Mouse (Mus musculus) neural tube, embryonic 15.5 days (tissue): ENCODE measurements around the gene Trmt5. TPM values are rescaled to one million over a fixed set of nuclear protein-coding genes. Genes with fewer than 3 reads are reported as not detected.
A peak's percentile ranks its signal among the peaks of the same experiment; 100 is the strongest.

Source experiments
- ATAC-seq: fragments of 200-750 bp; cut with Nextera tagmentation; 2 replicates; pipeline ENCODE4 v1.8.0; 2017; ENCODE audit warnings: mild to moderate bottlenecking, moderate TSS enrichment, moderate library complexity; ENCODE audit not compliant: low FRiP score
- H3K27ac ChIP-seq: fragments of 300-500 bp; sonication (generic); replicated peaks from 2 replicates; pipeline ENCODE4 v1.5.1; 2015; ENCODE audit warnings: mild to moderate bottlenecking, inconsistent platforms
- H3K27me3 ChIP-seq: fragments of 300-500 bp; sonication (generic); replicated peaks from 2 replicates; pipeline ENCODE4 v1.6.1; 2015; ENCODE audit warnings: inconsistent platforms
- H3K36me3 ChIP-seq: fragments of 300-500 bp; sonication (generic); 2 replicates; pipeline ENCODE4 v1.6.1; 2015; ENCODE audit warnings: inconsistent platforms
- H3K4me1 ChIP-seq: fragments of 300-500 bp; sonication (generic); 2 replicates; pipeline ENCODE4 v1.6.1; 2015; ENCODE audit warnings: inconsistent platforms
- H3K4me2 ChIP-seq: fragments of 300-500 bp; sonication (generic); 2 replicates; pipeline ENCODE4 v1.6.1; 2015; ENCODE audit warnings: inconsistent platforms, mild to moderate bottlenecking, moderate library complexity
- H3K4me3 ChIP-seq: fragments of 300-500 bp; sonication (generic); replicated peaks from 2 replicates; pipeline ENCODE4 v1.5.1; 2015; ENCODE audit warnings: mild to moderate bottlenecking, inconsistent platforms
- H3K9ac ChIP-seq: fragments of 300-500 bp; sonication (generic); replicated peaks from 2 replicates; pipeline ENCODE4 v1.6.1; 2015; ENCODE audit warnings: mild to moderate bottlenecking, inconsistent platforms
- H3K9me3 ChIP-seq: fragments of 300-500 bp; sonication (generic); replicated peaks from 2 replicates; pipeline ENCODE4 v1.6.1; 2016; ENCODE audit warnings: inconsistent platforms
- WGBS: fragments of 180-500 bp; shearing (Covaris S2); methylation state at CpG from one replicate; pipeline ENCODE4 v1.1.7; 2015; ENCODE audit warnings: mixed read lengths; 5-methylcytosine and 5-hydroxymethylcytosine counted together
- polyA plus RNA-seq: library from polyadenylated mRNA; unstranded; fragments of >200 nt; fragmentation: Nextera tagmentation; extraction: Ambion mirVana; gene quantifications from 2 replicates; pipeline ENCODE4 v1.2.1, GENCODE M21; 2015

The Trmt5 gene
- polyA plus RNA-seq, 1 experiment from 2014 or later: 15.3 TPM

GRCm38 (mm10) chr12:73308711-73309110, 22.2 kb upstream of the Trmt5 start:
- Histone ChIP-seq H3K27ac (no peak overlapping the region), H3K27me3 (no peaks in the 10 kb centered on the region), H3K9ac (no peak overlapping the region), H3K36me3 (peaks cover 7% of the 10 kb centered on the region), H3K9me3 (no peaks in the 10 kb centered on the region), H3K4me3 (no peak overlapping the region), H3K4me1 (no peaks in the 10 kb centered on the region), H3K4me2 (no peak overlapping the region)
- no peak for ATAC-seq
- WGBS: 94% methylated on average over 2 of the region's 2 CpGs

- no peaks in the 10 kb centered on the region for H3K9me3 ChIP-seq
- peaks cover 7% of the 10 kb centered on the region for H3K36me3 ChIP-seq
- no peak for ATAC-seq
- H3K4me1 ChIP-seq: no peaks in the 10 kb centered on the region
- H3K27ac ChIP-seq: no peak overlapping the region
- H3K9ac ChIP-seq: no peak overlapping the region
- no peak overlapping the region for H3K4me2 ChIP-seq
- H3K4me3 ChIP-seq: no peak overlapping the region
- H3K27me3 ChIP-seq: no peaks in the 10 kb centered on the region
- WGBS: 92% methylated on average over 4 of the region's 4 CpGs
Measured at GRCm38 (mm10) chr12:73307750-73308149, 21.2 kb upstream of the Trmt5 start.

- peaks cover 15% of the 10 kb centered on the region for H3K36me3 ChIP-seq
- H3K4me3 ChIP-seq: no peak overlapping the region
- no peaks in the 10 kb centered on the region for H3K27me3 ChIP-seq
- H3K4me1 ChIP-seq: no peaks in the 10 kb centered on the region
- H3K9me3 ChIP-seq: no peaks in the 10 kb centered on the region
- H3K9ac ChIP-seq: no peak overlapping the region
- no peak overlapping the region for H3K27ac ChIP-seq
- WGBS: 88% methylated on average over 4 of the region's 4 CpGs
- ATAC-seq: no peak
- H3K4me2 ChIP-seq: no peak overlapping the region
Measured at GRCm38 (mm10) chr12:73304636-73305035, 18.1 kb upstream of the Trmt5 start.

- H3K4me1 ChIP-seq: no peaks in the 10 kb centered on the region
- H3K9me3 ChIP-seq: no peaks in the 10 kb centered on the region
- no peak overlapping the region for H3K9ac ChIP-seq
- H3K27ac ChIP-seq: no peak overlapping the region
- peaks cover 15% of the 10 kb centered on the region for H3K36me3 ChIP-seq
- no peak for ATAC-seq
- H3K27me3 ChIP-seq: no peaks in the 10 kb centered on the region
- H3K4me2 ChIP-seq: no peak overlapping the region
- 97% methylated on average over 2 of the region's 2 CpGs for WGBS
- no peak overlapping the region for H3K4me3 ChIP-seq
Measured at GRCm38 (mm10) chr12:73300531-73300930, 14.0 kb upstream of the Trmt5 start.

GRCm38 (mm10) chr12:73298621-73299020, 12.1 kb upstream of the Trmt5 start:
- no peak overlapping the region for H3K9ac ChIP-seq
- H3K4me3 ChIP-seq: no peak overlapping the region
- H3K36me3 ChIP-seq: peaks cover 24% of the 10 kb centered on the region
- no peak for ATAC-seq
- WGBS: 91% methylated on average over 5 of the region's 5 CpGs
- no peak overlapping the region for H3K27ac ChIP-seq
- H3K4me2 ChIP-seq: no peak overlapping the region
- H3K9me3 ChIP-seq: no peaks in the 10 kb centered on the region
- no peaks in the 10 kb centered on the region for H3K27me3 ChIP-seq
- H3K4me1 ChIP-seq: no peaks in the 10 kb centered on the region

- no peak overlapping the region for H3K27ac ChIP-seq
- no peaks in the 10 kb centered on the region for H3K27me3 ChIP-seq
- no peak overlapping the region for H3K4me2 ChIP-seq
- no peaks in the 10 kb centered on the region for H3K9me3 ChIP-seq
- H3K36me3 ChIP-seq: peaks cover 26% of the 10 kb centered on the region
- WGBS: 76% methylated on average over 11 of the region's 11 CpGs
- no peak for ATAC-seq
- H3K9ac ChIP-seq: no peak overlapping the region
- no peak overlapping the region for H3K4me3 ChIP-seq
- no peaks in the 10 kb centered on the region for H3K4me1 ChIP-seq
Measured at GRCm38 (mm10) chr12:73295505-73296140, 9.1 kb upstream of the Trmt5 start.

GRCm38 (mm10) chr12:73294884-73295283, 8.4 kb upstream of the Trmt5 start:
- ATAC-seq: no peak
- Histone ChIP-seq H3K9ac (no peak overlapping the region), H3K27me3 (no peaks in the 10 kb centered on the region), H3K4me2 (no peak overlapping the region), H3K4me3 (no peak overlapping the region), H3K4me1 (no peaks in the 10 kb centered on the region), H3K36me3 (peaks cover 23% of the 10 kb centered on the region), H3K27ac (no peak overlapping the region), H3K9me3 (no peaks in the 10 kb centered on the region)

- Histone ChIP-seq H3K27me3 (no peaks in the 10 kb centered on the region), H3K4me2 (no peak overlapping the region), H3K4me1 (peaks cover 38% of the 10 kb centered on the region), H3K36me3 (peaks cover 16% of the 10 kb centered on the region), H3K9ac (no peak overlapping the region), H3K4me3 (no peak overlapping the region), H3K9me3 (no peaks in the 10 kb centered on the region), H3K27ac (no peak overlapping the region)
- WGBS: 92% methylated on average over 3 of the region's 3 CpGs
- no peak for ATAC-seq
Measured at GRCm38 (mm10) chr12:73288626-73289025, 2.1 kb upstream of the Trmt5 start.

- Histone ChIP-seq H3K4me1 (peaks cover 43% of the 10 kb centered on the region), H3K27me3 (no peaks in the 10 kb centered on the region), H3K9ac (peak overlapping the region; percentile 91; the same call in 1 of the 2 replicates), H3K9me3 (no peaks in the 10 kb centered on the region), H3K4me2 (peak overlapping the region; percentile 80), H3K36me3 (peaks cover 15% of the 10 kb centered on the region), H3K4me3 (peak overlapping the region; percentile 88), H3K27ac (peak overlapping the region; percentile 87; the same call in 1 of the 2 replicates)
- no peak for ATAC-seq
- WGBS: 72% methylated on average over 8 of the region's 8 CpGs
Measured at GRCm38 (mm10) chr12:73287609-73288008, 1.1 kb upstream of the Trmt5 start.

- Histone ChIP-seq H3K27me3 (no peaks in the 10 kb centered on the region), H3K9ac (no peak overlapping the region), H3K4me3 (no peak overlapping the region), H3K9me3 (no peaks in the 10 kb centered on the region), H3K27ac (no peak overlapping the region), H3K36me3 (peaks cover 43% of the 10 kb centered on the region), H3K4me1 (no peaks in the 10 kb centered on the region; the same call in 1 of the 2 replicates), H3K4me2 (no peak overlapping the region)
- no peak for ATAC-seq
- WGBS: 91% methylated on average over 3 of the region's 3 CpGs
Measured at GRCm38 (mm10) chr12:73274921-73275320, 11.6 kb downstream of the Trmt5 start.

GRCm38 (mm10) chr12:73269933-73270332, 16.6 kb downstream of the Trmt5 start:
- Histone ChIP-seq H3K27me3 (no peaks in the 10 kb centered on the region), H3K9ac (no peak overlapping the region), H3K4me2 (no peak overlapping the region), H3K4me3 (no peak overlapping the region), H3K4me1 (no peaks in the 10 kb centered on the region; the same call in 1 of the 2 replicates), H3K9me3 (no peaks in the 10 kb centered on the region), H3K36me3 (peaks cover 9% of the 10 kb centered on the region; the same call in 1 of the 2 replicates), H3K27ac (no peak overlapping the region)
- ATAC-seq: no peak
- 67% methylated on average over 4 of the region's 4 CpGs for WGBS

GRCm38 (mm10) chr12:73269531-73269930, 17.0 kb downstream of the Trmt5 start:
- H3K27ac ChIP-seq: no peak overlapping the region
- 87% methylated on average over 3 of the region's 3 CpGs for WGBS
- H3K4me3 ChIP-seq: no peak overlapping the region
- H3K27me3 ChIP-seq: no peaks in the 10 kb centered on the region
- no peaks in the 10 kb centered on the region; the same call in 1 of the 2 replicates for H3K4me1 ChIP-seq
- peaks cover 5% of the 10 kb centered on the region; the same call in 1 of the 2 replicates for H3K36me3 ChIP-seq
- H3K9ac ChIP-seq: no peak overlapping the region
- no peak for ATAC-seq
- no peaks in the 10 kb centered on the region for H3K9me3 ChIP-seq
- no peak overlapping the region for H3K4me2 ChIP-seq
